In the genomic region with DNA sequence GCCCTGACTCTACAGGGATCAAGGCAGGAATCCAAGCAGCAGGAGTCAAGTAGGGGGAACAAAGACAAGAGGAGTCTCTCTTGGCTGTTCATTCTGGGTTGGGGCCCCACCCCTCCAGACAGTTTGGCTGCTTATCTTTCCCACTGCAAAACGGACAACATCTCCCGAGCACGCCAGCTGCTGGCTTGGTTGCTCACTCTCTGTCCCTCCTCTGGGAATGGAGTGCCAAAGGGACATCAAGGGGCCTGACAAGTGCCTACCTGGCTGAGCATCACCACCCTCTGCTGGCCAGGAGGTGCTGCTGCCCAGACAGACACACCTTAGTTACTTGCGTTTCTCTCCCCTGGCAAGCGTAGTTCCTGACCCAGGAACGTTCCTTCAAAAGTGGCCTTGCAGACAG, we compare ENCODE assay signal across 10 mouse cellular contexts. TPM values are rescaled to one million over a fixed set of nuclear protein-coding genes. Genes with fewer than 3 reads are reported as not detected.
DNase-seq lines count a peak whose midpoint lies in the region; ATAC-seq and TF ChIP-seq lines count a peak whose summit lies in the region.
"Had no signal": no experiment of that assay in that cellular context is flagged by ENCODE, and none has a peak within 500 bp of the region (broad histone marks: within the 10 kb centered on the region; RNA-seq: fewer than 3 reads in every experiment).

No protein-coding gene starts in this region.

- no peak overlapping the region for H3K4me3 ChIP-seq in layer of hippocampus, adult 2 months
- H3K4me3 ChIP-seq in embryonic facial prominence, embryonic 11.5 days (ENCODE audit: low read depth, low read length), result no peak overlapping the region
- H3K4me3 ChIP-seq in liver, adult 2 months (ENCODE audit: insufficient read depth, low read depth, low read length), result no peak overlapping the region
- H3K4me3 ChIP-seq in midbrain, postnatal 0 days (ENCODE audit: low read depth, low read length), result no peak overlapping the region

- H3K4me2 ChIP-seq in embryonic facial prominence, embryonic 11.5 days (ENCODE audit: low read depth, low read length), result no peak overlapping the region
- no peak overlapping the region for H3K4me2 ChIP-seq in midbrain, postnatal 0 days (ENCODE audit: low read depth, low read length, poor library complexity, severe bottlenecking)

- no peak overlapping the region for H3K9ac ChIP-seq in embryonic facial prominence, embryonic 11.5 days (replicated peaks; ENCODE audit: low read length)
- no peak overlapping the region for H3K9ac ChIP-seq in liver, adult 2 months (ENCODE audit: low read depth, low read length)
- 0 out of 2 replicates have a peak overlapping the region, but pooled peaks have one; percentile 30 for H3K9ac ChIP-seq in midbrain, postnatal 0 days (replicated peaks; ENCODE audit: low read length, poor library complexity, severe bottlenecking)

- peaks cover 4% of the 10 kb centered on the region; the same call in 1 of the 2 replicates for H3K4me1 ChIP-seq in embryonic facial prominence, embryonic 11.5 days (ENCODE audit: control insufficient read depth, insufficient read depth, low read length)
- peaks cover 10% of the 10 kb centered on the region; the same call in 1 of the 2 replicates for H3K4me1 ChIP-seq in liver, adult 2 months (ENCODE audit: control insufficient read depth, insufficient read depth, low read length)
- H3K4me1 ChIP-seq in midbrain, postnatal 0 days (ENCODE audit: insufficient read depth, low read length), result peaks cover 17% of the 10 kb centered on the region

- peaks cover 11% of the 10 kb centered on the region for H3K36me3 ChIP-seq in embryonic facial prominence, embryonic 11.5 days (replicated peaks; ENCODE audit: control insufficient read depth, insufficient read depth, low read depth, low read length)
- H3K36me3 ChIP-seq in liver, adult 2 months (ENCODE audit: control insufficient read depth, insufficient read depth, low read length), result peaks cover 34% of the 10 kb centered on the region; the same call in 1 of the 2 replicates
- peaks cover 34% of the 10 kb centered on the region for H3K36me3 ChIP-seq in midbrain, postnatal 0 days (ENCODE audit: insufficient read depth, low read length)

- intact Hi-C loops in heart, postnatal 14 days (cut with DNase I), result loop anchor here (5.0 kb wide), 1 partner anchor 34 kb away; no protein-coding TSS in a partner anchor

- peaks cover 39% of the 10 kb centered on the region for H3K79me2 ChIP-seq in liver, adult 2 months (ENCODE audit: control insufficient read depth, insufficient read depth, low read length)

- H3K27ac ChIP-seq in layer of hippocampus, adult 2 months, result peak overlapping the region; percentile 96
- H3K27ac ChIP-seq in embryonic facial prominence, embryonic 11.5 days (replicated peaks; ENCODE audit: low read depth, low read length), result peak overlapping the region; percentile 63; the same call in 1 of the 2 replicates
- 0 out of 2 replicates have a peak overlapping the region, but pooled peaks have one; percentile 16 for H3K27ac ChIP-seq in liver, adult 2 months (replicated peaks; ENCODE audit: insufficient read depth, low read depth, low read length)
- peak overlapping the region; percentile 85 for H3K27ac ChIP-seq in midbrain, postnatal 0 days (ENCODE audit: low read depth, low read length)

- no peak for TF ChIP-seq POLR2A in liver, adult 2 months (IDR thresholded peaks at IDR 0.05; ENCODE audit: extremely low read depth, insufficient read depth, low read length)

- 69% methylated on average over 6 of the region's 6 CpGs for WGBS in embryonic facial prominence, embryonic 11.5 days
- WGBS in liver, adult 2 months, result 24% methylated on average over 6 of the region's 6 CpGs
- WGBS in midbrain, postnatal 0 days, result 40% methylated on average over 6 of the region's 6 CpGs

- no peaks in the 10 kb centered on the region for H3K27me3 ChIP-seq in embryonic facial prominence, embryonic 11.5 days (ENCODE audit: control insufficient read depth, insufficient read depth, low read length)
- H3K27me3 ChIP-seq in liver, adult 2 months (ENCODE audit: control insufficient read depth, insufficient read depth, low read length), result no peaks in the 10 kb centered on the region
- no peaks in the 10 kb centered on the region for H3K27me3 ChIP-seq in midbrain, postnatal 0 days (ENCODE audit: insufficient read depth, low read length)
- H3K27me3 ChIP-seq: Patski had no signal

- no peak for DNase-seq in layer of hippocampus, adult 2 months (ENCODE audit: low spot score in 2 of 2)
- DNase-seq in layer of hippocampus, adult 9-10 months (ENCODE audit: low spot score), result no peak
- DNase-seq in embryonic facial prominence, embryonic 11.5 days (ENCODE audit: low spot score), result no peak
- DNase-seq in heart, postnatal 14 days, result peak; percentile 61
- peak; percentile 53 for DNase-seq in liver, adult 2 months (ENCODE audit: extremely low read depth, low read depth, low spot score)
- DNase-seq in midbrain, postnatal 0 days (ENCODE audit: low spot score), result peak; percentile 59
- no peak for DNase-seq in thymus, postnatal 14 days

- H3K9me3 ChIP-seq in embryonic facial prominence, embryonic 11.5 days (replicated peaks; ENCODE audit: control insufficient read depth, low read length), result no peaks in the 10 kb centered on the region
- no peaks in the 10 kb centered on the region for H3K9me3 ChIP-seq in midbrain, postnatal 0 days (ENCODE audit: low read length)

- TF ChIP-seq CTCF in layer of hippocampus, adult 2 months (conservative IDR thresholded peaks at IDR 0.05), result peak; percentile 57
- TF ChIP-seq CTCF in liver, adult 2 months (IDR thresholded peaks at IDR 0.05; ENCODE audit: low read depth, low read length), result peak; percentile 76
- TF ChIP-seq CTCF in midbrain, postnatal 0 days (IDR thresholded peaks at IDR 0.05), result peak; percentile 55

- no peak for ATAC-seq in embryonic facial prominence, embryonic 11.5 days (replicated peaks; ENCODE audit: insufficient number of reproducible peaks, low FRiP score, low TSS enrichment, low read depth)
- ATAC-seq in midbrain, postnatal 0 days (ENCODE audit: low FRiP score), result no peak
- no peak for ATAC-seq in CD4-positive, CD25-positive, alpha-beta regulatory T cell, adult 4 months

RNA-seq across cellular contexts. Expression of a gene that starts 25.7 kb away (rescaled TPM):
- total RNA-seq in layer of hippocampus, adult 2 months (2021), result 10 to 100 TPM; 66.1 to 69.7 TPM
- 30.9 and 36.5 TPM in 2 replicates for polyA plus RNA-seq in embryonic facial prominence, embryonic 11.5 days (2014; fragmentation: Nextera tagmentation; extraction: Ambion mirVana)
- total RNA-seq in heart, postnatal 14 days (2021), result 10 to 100 TPM; 27.1 to 35.7 TPM
- 11.3 and 18.0 TPM in 2 replicates for total RNA-seq in liver, adult 2 months (2014; rRNA removed)
- 41.2 and 53.2 TPM in 2 replicates for polyA plus RNA-seq in liver, adult 2 months (2012; rRNA removed)
- 62.3 and 72.8 TPM in 2 replicates for total RNA-seq in midbrain, postnatal 0 days (2014; rRNA removed)
- polyA plus RNA-seq in midbrain, postnatal 0 days (2015; fragmentation: Nextera tagmentation; extraction: Ambion mirVana), result 38.3 and 44.3 TPM in 2 replicates
- polyA plus RNA-seq in CD4-positive, CD25-positive, alpha-beta regulatory T cell, adult 4 months (2017; shearing (Covaris generic)), result under 1 TPM; 0.27 to 0.42 TPM
- total RNA-seq: hematopoietic stem cell, adult 5-6 weeks had no signal

RNA-seq across cellular contexts. Expression of a gene that starts 27.1 kb away (rescaled TPM):
- total RNA-seq in layer of hippocampus, adult 2 months (2021), result not detected
- polyA plus RNA-seq in embryonic facial prominence, embryonic 11.5 days (2014; fragmentation: Nextera tagmentation; extraction: Ambion mirVana), result not detected in 2 replicates
- not detected for total RNA-seq in heart, postnatal 14 days (2021)
- total RNA-seq in liver, adult 2 months (2014; rRNA removed), result 50.9 and 134 TPM in 2 replicates
- polyA plus RNA-seq in liver, adult 2 months (2012; rRNA removed), result 1.9 and 5.3 TPM in 2 replicates
- total RNA-seq in midbrain, postnatal 0 days (2014; rRNA removed), result not detected in 2 replicates
- polyA plus RNA-seq in midbrain, postnatal 0 days (2015; fragmentation: Nextera tagmentation; extraction: Ambion mirVana), result not detected in 2 replicates
- not detected for polyA plus RNA-seq in CD4-positive, CD25-positive, alpha-beta regulatory T cell, adult 4 months (2017; shearing (Covaris generic))
- total RNA-seq: hematopoietic stem cell, adult 5-6 weeks had no signal
- polyA plus RNA-seq: Patski had no signal

Comparison
In these comparisons a context has a peak if more than half of its experiments do, and no peak if none do; other contexts are left out.
1. DNase-seq: peak in heart, postnatal 14 days (2 of 2), liver, adult 2 months (single experiment) and midbrain, postnatal 0 days (single experiment); none in layer of hippocampus, adult 2 months (0 of 2), layer of hippocampus, adult 9-10 months (single experiment), embryonic facial prominence, embryonic 11.5 days (single experiment) and thymus, postnatal 14 days (single experiment).
2. H3K27ac ChIP-seq: peak in every context shown above with its lines; median percentile 96 in layer of hippocampus, adult 2 months; 85 in midbrain, postnatal 0 days; 63 in embryonic facial prominence, embryonic 11.5 days; 16 in liver, adult 2 months.
3. RNA of a gene that starts 27.1 kb away (total RNA-seq): 50.9 to 134 TPM in liver, adult 2 months; not detected in layer of hippocampus, adult 2 months, not detected in heart, postnatal 14 days and not detected in midbrain, postnatal 0 days; every median in the first group is over 10 times any median in the second.
4. Peak in every context shown above with its lines, with median percentiles within 50 percentile points of each other: CTCF ChIP-seq.